Mouse (Mus musculus) gastrocnemius, postnatal 25 days (tissue): ENCODE results near the gene Prr18. TPM values are rescaled to one million over a fixed set of nuclear protein-coding genes. Genes with fewer than 3 reads are reported as not detected.
A peak's percentile ranks its signal among the peaks of the same experiment; 100 is the strongest.
"Not testable (repeated sequence)": the region's sequence is repeated elsewhere in the genome, so short reads cannot be mapped to it uniquely, and the experiment has no call there.

ENCODE experiments used
- DNase-seq: peaks from one replicate; pipeline ENCODE4 v3.0.0; 2022
- long read RNA-seq, 2 experiments: library from polyadenylated mRNA; stranded (forward); transcript quantifications; one replicate each; pipeline ENCODE4 v2.0.0; 2021
- total RNA-seq, 2 experiments: library from RNA; stranded (reverse); gene quantifications; 1 replicate in 1 of 2; 2 replicates in 1 of 2; pipeline ENCODE4 v1.2.3; 2021

Prr18 gene
- total RNA-seq, result under 1 TPM; 0.08 to 0.10 TPM
- long read RNA-seq, experiment 1, result 0 reads
- long read RNA-seq, experiment 2, result 0 reads

DNA sequence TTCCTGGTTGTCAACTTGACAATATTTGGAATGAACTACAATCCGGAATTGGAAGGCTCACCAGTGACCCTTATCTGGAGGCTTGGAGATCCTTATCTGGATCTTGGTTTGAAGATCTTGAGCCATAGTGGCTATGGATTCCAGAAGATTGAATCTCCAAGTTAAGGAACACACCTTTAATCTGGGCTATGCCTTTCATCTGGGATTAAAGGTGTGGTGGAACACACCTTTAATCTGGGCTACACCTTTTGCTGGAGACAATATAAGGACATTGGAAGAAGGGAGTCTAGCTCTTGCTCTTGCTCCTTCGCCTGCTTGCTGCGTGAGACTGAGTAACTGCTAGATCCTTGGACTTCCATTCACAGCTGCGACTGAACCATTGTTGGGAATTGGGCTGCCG lies at the start of gene Prr18:
Gene Prr18, plus strand, starts transcription at position 301 of the 400 bp plus-strand sequence.
- not testable (repeated sequence) for DNase-seq

DNA sequence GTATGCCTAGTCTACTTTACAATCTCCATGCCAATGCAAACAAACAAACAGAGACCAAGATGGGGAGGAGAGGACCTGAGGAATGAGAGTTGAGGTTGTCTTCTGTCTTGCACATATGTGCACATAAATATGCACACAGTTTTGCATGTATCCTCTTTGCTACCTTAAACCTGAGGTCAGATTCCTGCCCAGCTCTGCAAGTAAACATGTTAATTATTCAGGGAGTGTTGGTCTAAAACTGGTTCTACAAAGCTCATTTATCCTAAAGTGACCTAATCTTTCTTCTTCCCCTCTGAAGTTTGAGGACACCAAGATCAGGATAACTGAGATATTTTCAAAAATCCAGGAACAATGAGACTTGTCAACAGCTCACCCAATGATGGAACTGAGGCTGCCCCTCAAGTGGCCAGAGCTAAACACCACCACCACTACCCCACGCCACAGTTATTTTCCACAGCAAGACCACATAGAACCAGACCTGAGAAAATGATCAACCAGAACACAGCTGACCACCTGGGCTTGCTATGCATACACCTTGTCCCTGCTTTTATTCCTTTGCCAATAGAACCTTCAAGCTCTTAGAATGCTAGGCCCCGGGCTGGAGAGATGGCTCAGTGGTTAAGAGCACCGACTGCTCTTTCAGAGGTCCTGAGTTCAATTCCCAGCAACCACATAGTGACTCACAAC lies 47.1 kb upstream of the Prr18 start:
- DNase-seq, result no peak

DNA sequence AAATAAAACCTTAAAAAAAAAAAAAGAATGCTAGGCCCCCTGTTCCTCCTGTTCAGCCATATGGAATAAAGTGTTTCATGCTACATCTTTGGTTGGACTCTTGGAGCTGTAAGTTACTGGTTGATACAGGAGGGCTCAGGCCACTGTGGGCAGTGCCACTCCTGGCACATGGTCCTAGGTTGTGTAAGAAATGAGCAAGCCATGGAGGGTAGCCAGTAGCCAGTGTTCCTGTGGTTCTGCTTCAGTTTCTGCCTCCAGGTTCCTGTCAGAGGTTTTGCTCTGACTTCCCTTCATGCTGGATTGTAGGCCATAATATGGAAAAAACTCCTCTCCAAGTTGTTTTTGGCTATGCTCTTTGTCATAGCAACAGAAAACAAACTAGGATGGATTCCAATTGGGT lies 46.5 kb upstream of the Prr18 start:
- DNase-seq, result no peak

DNA sequence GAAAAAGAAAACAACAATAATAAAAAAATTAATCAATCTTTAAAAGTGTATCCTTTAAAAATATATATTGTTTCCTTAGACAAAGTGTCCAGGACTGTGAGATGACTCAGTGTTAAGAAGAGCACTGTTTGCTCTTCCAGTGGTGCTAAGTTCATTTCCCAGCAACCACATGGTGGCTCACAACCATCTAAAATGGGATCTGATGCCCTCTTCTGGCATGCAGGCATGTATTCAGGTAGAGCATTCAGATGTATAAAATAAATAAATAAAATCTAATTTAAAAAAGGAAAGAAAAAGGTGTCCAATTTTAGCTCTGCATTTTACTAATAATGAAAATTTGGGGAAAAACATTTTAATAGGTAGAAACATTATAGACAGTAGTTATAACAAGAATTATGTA lies 41.4 kb upstream of the Prr18 start:
- DNase-seq, result no peak

DNA sequence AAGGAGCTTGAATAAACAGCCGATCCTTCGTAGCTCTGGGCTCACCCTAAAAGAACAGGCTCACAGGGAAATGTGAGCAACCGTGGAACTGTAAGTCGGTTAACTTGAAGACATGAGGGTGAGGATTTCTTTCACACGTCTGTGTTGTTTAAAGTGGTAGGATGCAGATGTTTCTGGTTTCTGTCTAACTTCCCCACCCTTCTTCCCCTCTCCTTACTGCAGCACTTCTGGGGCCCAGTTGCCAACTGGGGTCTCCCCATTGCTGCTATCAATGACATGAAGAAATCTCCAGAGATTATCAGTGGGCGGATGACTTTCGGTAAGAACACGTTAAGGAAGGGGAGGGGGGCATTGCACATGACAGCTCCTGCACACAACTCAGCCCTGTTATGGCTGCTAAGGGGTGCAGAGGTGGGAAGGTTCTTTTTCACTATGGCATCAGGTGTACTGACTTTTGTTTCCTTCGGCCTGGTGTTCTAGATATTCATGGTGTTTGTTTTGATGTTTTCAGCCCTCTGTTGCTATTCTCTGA lies 40.9 kb upstream of the Prr18 start:
- no peak for DNase-seq

DNA sequence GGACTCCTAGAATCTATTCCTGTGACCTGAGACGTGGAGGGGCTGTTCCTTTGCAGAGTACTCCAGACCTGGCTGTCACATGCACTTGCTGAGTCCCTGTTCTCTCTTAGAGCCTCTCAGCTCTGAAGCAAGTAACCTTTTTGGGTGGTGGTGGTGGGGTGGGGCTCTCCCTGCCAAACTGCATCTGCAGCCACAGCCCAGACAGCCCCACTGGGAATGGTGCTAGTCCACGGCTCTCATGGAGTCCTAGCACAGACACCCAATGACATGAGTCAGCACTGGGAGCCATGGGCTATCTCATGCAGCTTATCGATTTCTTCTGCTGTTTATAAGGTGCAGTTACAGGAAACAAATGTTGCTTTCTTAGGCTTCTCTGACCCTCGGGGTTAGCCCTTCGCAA lies 39.5 kb upstream of the Prr18 start:
- no peak for DNase-seq

DNA sequence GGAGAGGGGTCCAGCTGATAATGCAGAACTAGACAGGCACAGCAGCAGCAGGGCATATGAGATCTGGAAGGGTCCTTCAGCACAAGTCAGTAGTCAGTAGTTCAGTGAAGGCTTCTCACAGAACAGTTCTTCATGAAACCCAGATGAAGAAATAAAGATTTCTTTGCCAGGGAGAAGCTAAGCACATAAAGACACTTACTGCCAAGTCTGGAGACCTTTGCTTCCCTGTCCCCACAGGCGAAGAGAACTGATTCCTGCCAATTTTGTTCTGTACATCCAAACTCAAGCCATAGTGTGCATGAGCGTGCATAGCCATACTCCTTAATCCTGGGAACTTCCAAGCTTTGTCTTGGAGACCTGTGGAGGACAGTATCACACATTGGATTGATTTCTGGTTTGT lies 39.0 kb upstream of the Prr18 start:
- DNase-seq, result no peak

DNA sequence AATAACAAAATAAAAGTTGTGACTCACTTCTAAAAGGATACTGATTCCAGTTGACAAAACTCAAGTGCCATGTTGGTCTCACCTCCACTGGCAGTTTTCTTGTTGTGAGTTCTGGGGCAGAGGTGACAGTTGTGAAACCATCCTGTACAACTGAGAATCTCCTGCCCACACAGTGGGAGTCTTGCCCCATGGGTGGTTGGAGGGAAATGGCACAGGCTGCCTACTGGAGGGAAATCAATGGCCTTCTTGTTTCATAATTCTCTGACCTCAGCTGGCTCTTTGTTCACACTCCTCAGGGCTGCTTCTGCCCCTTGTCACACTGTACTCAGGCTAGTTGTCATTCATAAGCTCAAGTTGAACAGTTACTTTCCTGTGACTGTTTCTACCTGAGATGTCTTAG lies 37.7 kb upstream of the Prr18 start:
- no peak for DNase-seq

DNA sequence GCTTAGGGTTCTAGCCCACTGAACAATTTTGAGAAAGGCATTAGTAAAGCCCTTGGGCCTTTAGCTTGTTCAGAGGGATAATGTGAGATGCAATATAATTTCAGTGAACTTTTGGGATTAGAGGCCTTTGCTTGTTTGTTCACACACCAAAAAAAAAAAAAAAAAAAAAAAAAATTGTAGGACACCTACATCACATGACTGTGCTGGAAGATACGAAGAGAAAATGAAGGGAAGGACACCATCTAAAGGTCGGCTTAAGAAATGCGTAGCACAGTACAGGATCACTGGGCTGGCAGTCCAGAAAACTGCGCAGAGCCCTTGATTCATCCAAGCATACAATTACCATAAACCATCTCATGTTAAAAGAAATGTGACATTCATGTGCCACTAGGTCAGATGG lies 35.7 kb upstream of the Prr18 start:
- no peak for DNase-seq

DNA sequence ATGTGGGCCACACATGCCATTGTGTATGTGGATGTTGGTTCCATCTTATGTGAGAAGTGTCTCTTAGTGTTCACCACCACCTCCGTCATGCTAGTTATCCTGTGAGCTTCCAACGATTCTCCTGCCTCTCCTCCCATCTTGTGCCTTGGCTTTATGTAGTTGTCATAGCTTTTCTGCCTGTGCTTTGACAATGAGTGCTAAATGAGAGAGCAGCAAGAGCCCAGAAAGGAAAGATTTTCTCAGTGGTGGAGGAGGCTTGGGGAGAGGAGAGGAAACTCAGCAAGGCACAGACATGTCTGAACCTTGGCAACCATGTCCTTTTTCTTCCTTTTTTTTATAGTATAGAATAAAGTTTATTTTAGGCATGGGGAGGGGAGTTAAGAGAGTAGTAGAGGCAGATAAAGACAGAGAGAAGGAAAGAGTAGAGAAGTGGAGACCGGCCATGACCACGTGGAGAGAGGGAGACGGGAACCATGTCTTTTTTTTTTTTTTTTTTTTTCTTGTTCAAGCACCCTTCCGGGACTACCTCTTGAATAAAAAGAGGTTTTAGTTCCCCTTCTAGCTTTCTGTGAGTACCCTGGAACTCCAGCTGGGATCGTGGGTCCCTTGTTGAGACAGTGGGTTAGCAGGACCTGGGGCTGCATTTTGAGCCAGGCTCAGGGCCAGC lies 34.4 kb upstream of the Prr18 start:
- no peak for DNase-seq

DNA sequence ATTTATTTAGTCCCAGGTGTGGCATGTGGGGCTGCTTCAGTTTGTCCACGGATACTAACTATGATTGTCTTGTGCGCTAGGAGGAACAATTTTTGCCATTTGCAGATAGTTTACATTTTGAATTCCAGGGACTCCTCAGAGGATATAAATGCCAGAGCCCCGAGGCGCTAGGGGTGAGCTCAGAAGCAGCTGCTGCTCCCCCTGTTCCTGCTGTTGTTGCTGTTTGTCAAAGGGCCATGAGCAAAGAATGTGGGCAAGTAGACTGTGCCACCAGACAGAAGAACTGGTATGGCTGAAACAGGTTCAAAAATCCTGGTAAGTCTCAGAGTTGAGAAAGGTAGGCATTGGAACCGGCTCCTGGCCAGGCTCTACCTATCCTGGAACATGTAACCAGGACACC lies 33.6 kb upstream of the Prr18 start:
- DNase-seq, result no peak

DNA sequence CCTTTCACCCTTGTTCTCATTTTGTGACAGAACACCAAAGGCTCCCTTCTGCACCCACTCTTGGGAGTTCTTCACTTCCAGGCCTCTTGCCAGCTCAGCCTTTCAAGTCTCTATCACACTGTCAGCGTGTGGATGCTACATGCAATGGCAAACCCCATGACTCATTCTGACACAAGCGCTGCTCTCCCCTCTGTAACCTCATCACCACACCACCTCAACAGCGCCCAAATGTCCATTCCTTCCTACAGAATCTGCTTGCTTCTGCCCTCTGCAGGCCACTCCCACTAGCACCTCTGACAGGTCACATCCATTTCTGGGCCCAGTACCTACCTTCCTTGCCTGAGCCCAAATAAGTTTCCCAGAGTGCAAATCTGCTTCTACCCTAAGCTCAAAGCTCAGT lies 31.5 kb upstream of the Prr18 start:
- no peak for DNase-seq

DNA sequence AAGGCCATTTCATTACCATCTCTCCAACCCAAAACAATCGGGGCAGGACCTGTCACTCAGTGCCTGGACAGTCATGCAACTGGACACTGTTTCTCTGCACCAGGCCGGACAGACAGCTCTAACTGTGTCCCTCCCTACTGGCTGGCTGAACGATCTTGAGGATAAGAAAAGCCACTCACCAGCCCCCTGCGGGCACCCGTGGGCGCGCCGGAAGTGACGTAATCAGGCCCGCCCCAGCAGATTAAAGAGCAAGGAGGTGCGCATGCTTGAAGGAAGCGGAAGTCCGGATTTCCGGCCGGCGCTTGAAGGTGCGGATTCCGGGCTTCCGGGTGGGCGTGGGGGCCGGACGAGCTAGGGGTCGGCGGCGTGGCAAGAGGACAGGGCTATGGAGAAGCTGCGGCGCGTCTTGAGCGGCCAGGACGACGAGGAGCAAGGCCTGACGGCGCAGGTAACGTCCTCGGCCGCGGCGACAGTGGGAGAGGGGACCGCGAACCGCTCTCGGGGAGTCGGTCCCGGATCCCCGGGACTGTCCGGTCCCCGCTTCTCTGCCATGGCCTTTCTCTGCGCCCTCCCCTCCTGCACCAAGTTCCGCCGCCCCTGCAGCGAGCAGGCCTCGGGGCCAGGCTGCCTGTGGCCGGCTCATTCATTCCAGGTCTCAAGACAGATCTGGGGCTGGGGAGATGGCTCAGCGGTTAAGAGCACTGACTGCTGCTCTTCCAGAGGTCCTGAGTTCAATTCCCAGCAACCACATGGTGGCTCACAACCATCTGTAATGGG lies 26.2 kb upstream of the Prr18 start, which contains the start of gene Sft2d1:
Gene Sft2d1, plus strand, starts transcription at position 265 of the 777 bp plus-strand sequence.
- DNase-seq, result peak; percentile 95

DNA sequence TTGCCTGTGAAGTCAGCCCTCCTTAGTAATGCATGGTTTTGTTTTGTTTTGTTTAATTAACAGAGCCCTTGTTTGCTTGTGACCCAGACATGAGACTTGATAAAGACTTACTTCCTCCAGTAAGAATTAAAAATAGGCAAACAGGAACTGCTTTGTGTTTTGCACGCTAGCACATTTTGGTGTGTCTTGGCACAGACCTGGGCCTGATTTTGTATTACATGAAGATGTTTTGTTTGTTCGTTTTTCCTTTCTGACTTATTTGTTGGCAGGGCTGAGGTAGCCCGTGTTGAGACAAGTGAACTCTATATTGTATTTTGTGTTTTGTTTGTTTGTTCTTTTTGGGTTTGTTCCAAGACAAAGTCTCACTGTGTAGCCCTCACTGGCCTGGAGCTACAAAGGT lies 25.5 kb upstream of the Prr18 start:
- no peak for DNase-seq

DNA sequence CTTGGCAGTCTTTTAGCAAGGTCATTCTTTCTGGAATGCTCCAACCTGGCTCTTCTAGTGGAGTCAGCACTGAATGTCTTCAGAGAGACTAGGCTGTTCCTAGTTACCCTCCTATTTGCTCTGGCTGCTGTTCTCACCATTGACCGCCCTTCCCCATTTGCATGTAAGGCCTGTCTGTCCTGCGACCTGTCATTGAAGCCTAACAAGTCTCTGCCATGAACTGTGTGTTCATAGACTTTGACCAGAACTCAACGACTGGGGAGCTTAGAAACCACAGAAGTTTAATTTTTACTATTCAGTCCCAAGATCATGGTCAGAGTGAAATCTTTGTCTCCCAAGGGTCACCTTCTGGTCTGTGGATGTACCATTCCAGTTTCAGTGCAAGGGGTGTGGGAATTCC lies 23.3 kb upstream of the Prr18 start:
- DNase-seq, result no peak

DNA sequence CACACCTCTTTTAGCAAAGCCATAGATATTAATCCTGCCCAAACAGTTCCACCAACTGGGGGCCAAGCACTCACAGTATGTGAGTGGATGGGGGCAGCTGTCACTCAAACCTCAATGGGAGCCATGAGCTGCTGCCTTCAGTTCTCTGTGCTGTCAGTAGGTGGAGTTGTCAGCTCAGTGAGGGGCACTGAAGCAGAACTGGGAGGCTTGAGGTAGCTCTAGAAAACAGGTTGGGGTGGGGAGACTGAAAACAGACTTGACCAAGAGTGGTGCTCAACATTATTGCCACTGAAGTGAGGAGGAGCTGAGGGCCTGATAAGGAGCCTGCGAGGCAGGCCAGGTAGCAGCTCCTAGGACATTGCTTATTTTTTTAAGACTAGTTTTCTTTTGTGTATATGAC lies 21.0 kb upstream of the Prr18 start:
- DNase-seq, result no peak

DNA sequence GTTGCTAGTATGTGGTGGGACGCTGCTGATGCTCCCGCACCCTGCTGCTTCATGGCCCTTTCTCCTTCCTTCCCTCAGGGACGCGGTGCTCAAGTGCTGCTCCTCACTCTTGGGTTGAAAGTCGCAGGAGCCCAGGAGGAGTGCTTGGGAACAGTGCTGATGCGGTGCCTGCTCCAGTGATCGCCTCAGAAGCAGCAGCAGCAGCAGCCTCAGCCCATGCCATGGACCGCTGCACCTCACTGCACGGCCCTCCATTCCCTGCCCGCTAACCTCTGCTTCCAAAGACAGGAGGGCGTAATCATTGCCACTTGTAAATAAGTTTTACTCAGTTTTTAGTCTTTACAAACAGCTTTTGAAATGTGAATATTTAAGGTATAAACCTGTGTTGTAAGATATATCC lies 10.4 kb upstream of the Prr18 start:
- not testable (repeated sequence) for DNase-seq

DNA sequence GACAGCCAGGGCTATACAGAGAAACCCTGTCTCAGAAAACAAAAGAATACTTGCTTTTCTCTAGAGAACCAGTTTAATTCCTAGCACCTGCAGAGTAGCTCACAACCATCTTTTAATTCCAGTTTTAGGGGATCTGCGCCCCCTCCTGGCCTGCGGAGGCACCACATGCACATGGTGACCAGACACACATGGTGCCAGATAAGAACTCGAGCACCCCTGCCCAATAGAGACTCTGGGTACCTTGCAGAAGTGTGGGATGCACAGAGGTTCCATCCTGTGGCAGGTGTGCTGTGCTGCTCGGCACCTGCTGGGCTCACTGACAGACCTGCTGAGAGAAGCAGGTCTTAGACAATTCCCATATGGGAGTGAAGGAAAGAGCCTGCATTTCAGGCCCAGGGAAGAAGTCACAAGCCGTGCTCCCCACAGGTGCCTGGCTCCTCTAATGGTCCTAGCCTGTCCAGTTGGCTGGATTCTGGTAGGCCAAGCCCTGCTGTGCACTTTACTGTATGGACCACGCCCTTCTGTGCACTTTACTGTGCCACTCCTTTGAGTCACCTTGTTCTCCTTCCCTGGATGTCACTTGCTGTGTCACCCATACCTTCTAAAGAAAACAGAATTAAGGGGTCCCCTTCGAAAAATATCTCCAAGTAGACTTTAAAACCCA lies 8.6 kb upstream of the Prr18 start:
- DNase-seq, result no peak

DNA sequence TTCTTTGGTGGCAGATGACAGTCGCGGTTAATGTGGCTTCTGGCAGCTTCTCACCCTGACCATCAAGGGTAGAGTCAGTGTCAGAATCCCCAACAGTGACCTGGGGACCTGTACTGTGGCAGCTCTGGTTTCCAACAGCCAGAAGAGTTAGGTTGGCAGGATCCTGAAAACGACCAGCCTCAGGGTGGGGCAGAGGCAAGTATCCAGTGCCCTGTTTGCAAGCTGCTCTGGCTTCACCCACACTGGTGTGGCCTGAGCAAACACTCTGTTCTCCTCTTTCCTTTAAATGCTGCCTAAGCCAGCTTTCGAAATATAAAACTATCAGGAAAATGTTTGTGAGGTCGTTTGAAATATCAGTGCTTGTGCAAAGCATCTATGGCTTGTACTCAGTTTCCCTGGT lies 6.7 kb upstream of the Prr18 start:
- DNase-seq, result no peak

DNA sequence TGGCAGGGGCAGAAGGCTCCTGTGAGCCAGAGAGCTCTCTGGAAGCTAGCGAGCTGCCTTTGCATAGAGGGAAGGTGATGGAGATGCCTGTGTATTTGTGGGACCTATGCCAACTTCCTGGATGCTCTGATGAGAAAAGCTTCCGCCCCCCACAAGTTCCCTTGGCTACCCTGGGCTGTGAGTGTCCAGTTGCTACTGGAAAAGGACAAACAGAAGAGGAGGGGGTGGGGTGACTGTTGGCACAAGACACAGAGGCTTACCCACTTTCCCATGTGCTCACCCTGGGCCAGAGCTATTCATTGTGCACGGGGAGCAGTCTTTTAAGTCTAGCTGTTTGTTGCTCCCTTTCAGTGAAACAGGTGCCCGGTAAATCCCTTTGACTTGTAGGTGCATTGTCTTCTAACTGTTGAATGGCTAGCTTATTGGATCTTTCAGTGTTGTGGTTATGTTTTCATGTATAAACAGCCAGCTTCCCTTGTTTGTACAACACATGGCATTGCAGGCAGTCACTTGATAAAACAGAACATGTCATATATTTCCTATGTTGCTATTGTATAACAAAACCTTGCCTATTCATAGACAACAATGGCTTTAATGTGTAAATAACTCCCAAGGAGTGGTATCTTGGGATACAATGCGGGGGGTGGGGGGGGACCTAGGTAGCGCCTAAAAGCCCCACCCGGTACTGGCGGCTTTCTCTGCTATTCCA lies 2.6 kb downstream of the Prr18 start:
- DNase-seq, result no peak
